ENCODE assay signal across 7 mouse cellular contexts in genomic region chr10:87024884-87025283, GRCm38 (mm10). TPM values are rescaled to one million over a fixed set of nuclear protein-coding genes. Genes with fewer than 3 reads are reported as not detected.
DNase-seq lines count a peak whose midpoint lies in the region; ATAC-seq lines count a peak whose summit lies in the region.

No protein-coding gene starts in this region.

- DNase-seq in adrenal gland, adult 2 months: peak; percentile 82
- DNase-seq in embryo, embryonic 11 days: peak; percentile 93
- peak; percentile 68 to 84 for DNase-seq in gastrocnemius, postnatal 4 days (ENCODE audit: low spot score in 2 of 2)
- DNase-seq in kidney, adult 11 months: peak; percentile 45
- DNase-seq in left cerebral cortex, postnatal 4 days: peak; percentile 92
- DNase-seq in spleen, adult 18-20 months: peak; percentile 42 to 74

- H3K27me3 ChIP-seq in midbrain, embryonic 15.5 days (replicated peaks): no peaks in the 10 kb centered on the region

- H3K9me3 ChIP-seq in midbrain, embryonic 15.5 days: no peaks in the 10 kb centered on the region

- no peak overlapping the region for H3K4me3 ChIP-seq in midbrain, embryonic 15.5 days

- WGBS in midbrain, embryonic 15.5 days: 1% methylated on average over 9 of the region's 10 CpGs

- H3K9ac ChIP-seq in midbrain, embryonic 15.5 days: no peak overlapping the region

- no peaks in the 10 kb centered on the region for H3K36me3 ChIP-seq in midbrain, embryonic 15.5 days (replicated peaks)

- no peaks in the 10 kb centered on the region for H3K4me1 ChIP-seq in midbrain, embryonic 15.5 days

- intact Hi-C loops in left cerebral cortex, postnatal 4 days (cut with DNase I): loop anchor here (1.0 to 5.0 kb wide), 2 partner anchors 479 to 1302 kb away; no protein-coding TSS in a partner anchor

- ATAC-seq in midbrain, embryonic 15.5 days (replicated peaks): peak; percentile 93

- H3K4me2 ChIP-seq in midbrain, embryonic 15.5 days: no peak overlapping the region

- H3K27ac ChIP-seq in midbrain, embryonic 15.5 days: no peak overlapping the region

RNA-seq across cellular contexts. Expression of gene Stab2, which starts 17.1 kb away (rescaled TPM):
- under 1 TPM; 0.29 to 0.45 TPM for total RNA-seq in adrenal gland, adult 2 months (2021)
- polyA plus RNA-seq in adrenal gland, adult 2 months (2012; rRNA removed): 0.28 and 0.67 TPM in 2 replicates
- total RNA-seq in gastrocnemius, postnatal 4 days (2021): under 1 TPM; 0.27 to 0.49 TPM
- total RNA-seq in left cerebral cortex, postnatal 4 days (2021): under 1 TPM; 0.62 to 0.91 TPM
- 0.18 and 0.26 TPM in 2 replicates for polyA plus RNA-seq in midbrain, embryonic 15.5 days (2015; fragmentation: Nextera tagmentation; extraction: Ambion mirVana)

RNA-seq across cellular contexts. Expression of gene 1700113H08Rik, which starts 33.0 kb away (rescaled TPM):
- not detected for total RNA-seq in adrenal gland, adult 2 months (2021)
- polyA plus RNA-seq in adrenal gland, adult 2 months (2012; rRNA removed): not detected in 2 replicates
- total RNA-seq in gastrocnemius, postnatal 4 days (2021): not detected
- not detected for total RNA-seq in left cerebral cortex, postnatal 4 days (2021)
- polyA plus RNA-seq in midbrain, embryonic 15.5 days (2015; fragmentation: Nextera tagmentation; extraction: Ambion mirVana): 0.23 TPM in 1 of 2 replicates, not detected in the other
